Mouse (Mus musculus) cortical plate, adult 2 months (tissue): ENCODE data around the gene Saysd1.

Experiments used
- CTCF ChIP-seq: fragments of 200-500 bp; IDR thresholded peaks from 2 replicates; pipeline ENCODE4 v1.5.1; 2011; ENCODE audit warnings: mild to moderate bottlenecking, control low read depth, low read length; ENCODE audit not compliant: insufficient read depth; ENCODE audit errors: extremely low read depth
- POLR2A ChIP-seq: fragments of 200-500 bp; IDR thresholded peaks from 2 replicates; pipeline ENCODE4 v1.6.1; 2011; ENCODE audit warnings: mild to moderate bottlenecking, low read length, control low read depth; ENCODE audit not compliant: insufficient read depth; ENCODE audit errors: extremely low read depth

GRCm38 (mm10) chr14:20064771-20065170, 73.6 kb downstream of the Saysd1 start:
- no peak for TF ChIP-seq CTCF
- no peak for TF ChIP-seq POLR2A
